8 mouse cellular contexts compared by ENCODE assay signal in the genomic region with DNA sequence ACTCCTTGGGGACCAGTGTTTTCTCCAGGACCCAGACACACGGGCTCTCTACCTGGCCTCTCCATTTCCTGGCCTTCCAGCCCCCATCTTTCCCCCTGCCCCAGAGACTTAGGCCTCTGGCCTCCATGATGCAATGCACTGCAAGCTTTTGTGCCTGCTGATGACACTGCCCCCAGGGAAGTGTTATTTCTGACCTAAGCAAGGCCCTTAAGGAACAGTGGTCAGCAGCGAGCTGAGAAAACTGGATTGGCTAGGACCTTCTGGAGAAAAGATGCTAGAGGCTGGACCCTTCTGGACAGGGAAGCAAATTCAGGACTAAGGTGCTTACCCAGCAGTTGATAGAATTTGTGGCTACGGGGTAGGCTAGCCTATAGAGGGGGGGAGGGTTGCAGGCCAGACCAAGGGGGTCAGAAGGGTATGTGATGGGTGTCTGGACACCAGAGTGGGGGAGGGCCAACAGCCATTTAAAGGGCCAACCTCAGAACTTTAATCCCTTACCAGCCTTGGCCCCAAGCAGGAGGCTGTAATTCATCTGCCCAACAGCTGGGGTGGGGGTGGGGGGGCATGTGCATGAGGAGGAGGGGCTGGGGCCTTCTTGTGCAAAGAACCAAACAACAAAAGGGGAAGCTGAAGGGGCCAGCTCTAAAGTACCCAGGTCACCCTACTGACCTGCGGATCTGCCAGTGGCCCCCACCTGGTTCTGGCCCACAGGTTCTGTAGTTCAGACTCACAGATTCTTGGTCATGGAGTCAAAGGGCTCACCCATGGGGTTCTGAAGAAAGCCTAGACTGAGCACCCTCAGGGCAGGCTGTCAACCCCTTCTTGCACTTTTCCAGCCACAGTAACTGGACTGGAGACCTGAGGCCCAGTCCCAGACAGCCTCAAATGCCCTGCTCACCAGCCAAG. TPM values are rescaled to one million over a fixed set of nuclear protein-coding genes. Genes with fewer than 3 reads are reported as not detected.
DNase-seq lines count a peak whose midpoint lies in the region; ATAC-seq lines count a peak whose summit lies in the region.

No protein-coding gene starts in this region.

- peak overlapping the region; percentile 86 for H3K27ac ChIP-seq in brown adipose tissue, adult 24 weeks (replicated peaks; ENCODE audit: low read depth, low read length)
- H3K27ac ChIP-seq in forebrain, embryonic 15.5 days (replicated peaks) = peak overlapping the region; percentile 99
- peak overlapping the region; percentile 98 for H3K27ac ChIP-seq in limb, embryonic 15.5 days

- no peaks in the 10 kb centered on the region for H3K9me3 ChIP-seq in forebrain, embryonic 15.5 days
- H3K9me3 ChIP-seq in limb, embryonic 15.5 days = no peaks in the 10 kb centered on the region

- 0 out of 2 replicates have a peak, but pooled peaks cover under 1% of the 10 kb centered on the region for H3K27me3 ChIP-seq in forebrain, embryonic 15.5 days
- H3K27me3 ChIP-seq in limb, embryonic 15.5 days = no peaks in the 10 kb centered on the region
- H3K27me3 ChIP-seq in splenic B cell, adult 2 months (ENCODE audit: control insufficient read depth, insufficient read depth, low read length, poor library complexity, severe bottlenecking) = 0 out of 2 replicates have a peak, but pooled peaks cover 3% of the 10 kb centered on the region

- peaks cover 15% of the 10 kb centered on the region for H3K4me1 ChIP-seq in brown adipose tissue, adult 24 weeks (ENCODE audit: control insufficient read depth, insufficient read depth, insufficient read length, low read length)
- peaks cover 73% of the 10 kb centered on the region for H3K4me1 ChIP-seq in forebrain, embryonic 15.5 days
- peaks cover 69% of the 10 kb centered on the region for H3K4me1 ChIP-seq in limb, embryonic 15.5 days

- WGBS in forebrain, embryonic 15.5 days = 12% methylated on average over 4 of the region's 4 CpGs
- WGBS in limb, embryonic 15.5 days = 6% methylated on average over 4 of the region's 4 CpGs

- DNase-seq in layer of hippocampus, adult 9-11 months = peak; percentile 61
- DNase-seq in layer of hippocampus, postnatal 36 days = no peak
- DNase-seq in splenic B cell, adult 2 months (ENCODE audit: low read depth, low spot score) = peak; percentile 12
- DNase-seq in right cerebral cortex, adult 2 months (ENCODE audit: low spot score in 2 of 2) = no peak

- H3K36me3 ChIP-seq in forebrain, embryonic 15.5 days = 0 out of 2 replicates have a peak, but pooled peaks cover 6% of the 10 kb centered on the region
- H3K36me3 ChIP-seq in limb, embryonic 15.5 days = peaks cover 7% of the 10 kb centered on the region; the same call in 1 of the 2 replicates
- H3K36me3 ChIP-seq in splenic B cell, adult 2 months (ENCODE audit: control insufficient read depth, insufficient read depth, low read length, poor library complexity, severe bottlenecking) = no peaks in the 10 kb centered on the region

- peak overlapping the region; percentile 68 for H3K4me3 ChIP-seq in brown adipose tissue, adult 24 weeks (ENCODE audit: insufficient read depth, low read depth, low read length)
- peak overlapping the region; percentile 79 for H3K4me3 ChIP-seq in forebrain, embryonic 15.5 days
- peak overlapping the region; percentile 62 for H3K4me3 ChIP-seq in limb, embryonic 15.5 days

- H3K9ac ChIP-seq in forebrain, embryonic 15.5 days (replicated peaks) = peak overlapping the region; percentile 95
- H3K9ac ChIP-seq in limb, embryonic 15.5 days = peak overlapping the region; percentile 76

- peak overlapping the region; percentile 93 for H3K4me2 ChIP-seq in forebrain, embryonic 15.5 days (replicated peaks)
- peak overlapping the region; percentile 94 for H3K4me2 ChIP-seq in limb, embryonic 15.5 days

- ATAC-seq in forebrain, embryonic 15.5 days (replicated peaks) = no peak
- no peak for ATAC-seq in limb, embryonic 15.5 days (ENCODE audit: insufficient number of reproducible peaks, low FRiP score, low TSS enrichment, low read depth)
- ATAC-seq in frontal cortex, adult (ENCODE audit: low TSS enrichment) = no peak

RNA-seq across cellular contexts. Expression of gene Kdm6b, which starts 1.2 kb away (rescaled TPM):
- total RNA-seq in layer of hippocampus, postnatal 36 days (2021) = 10 to 100 TPM; 32.0 to 41.6 TPM
- 13.9 and 16.9 TPM in 2 replicates for polyA plus RNA-seq in brown adipose tissue, adult 24 weeks (2012; ENCODE audit: insufficient read depth, insufficient read length, missing spikeins)
- polyA plus RNA-seq in forebrain, embryonic 15.5 days (2015; fragmentation: Nextera tagmentation; extraction: Ambion mirVana) = 56.6 and 58.9 TPM in 2 replicates
- polyA plus RNA-seq in limb, embryonic 15.5 days (2015; fragmentation: Nextera tagmentation; extraction: Ambion mirVana) = 30.8 and 32.0 TPM in 2 replicates

RNA-seq across cellular contexts. Expression of gene Tmem88, which starts 16.6 kb away (rescaled TPM):
- total RNA-seq in layer of hippocampus, postnatal 36 days (2021) = 1 to 10 TPM; 1.8 to 2.6 TPM
- 4.1 and 8.3 TPM in 2 replicates for polyA plus RNA-seq in brown adipose tissue, adult 24 weeks (2012; ENCODE audit: insufficient read depth, insufficient read length, missing spikeins)
- polyA plus RNA-seq in forebrain, embryonic 15.5 days (2015; fragmentation: Nextera tagmentation; extraction: Ambion mirVana) = 5.9 and 6.7 TPM in 2 replicates
- 18.8 and 20.4 TPM in 2 replicates for polyA plus RNA-seq in limb, embryonic 15.5 days (2015; fragmentation: Nextera tagmentation; extraction: Ambion mirVana)

RNA-seq across cellular contexts. Expression of gene Cyb5d1, which starts 19.2 kb away (rescaled TPM):
- 10 to 100 TPM; 44.6 to 48.6 TPM for total RNA-seq in layer of hippocampus, postnatal 36 days (2021)
- 16.1 and 18.9 TPM in 2 replicates for polyA plus RNA-seq in brown adipose tissue, adult 24 weeks (2012; ENCODE audit: insufficient read depth, insufficient read length, missing spikeins)
- polyA plus RNA-seq in forebrain, embryonic 15.5 days (2015; fragmentation: Nextera tagmentation; extraction: Ambion mirVana) = 44.3 and 45.9 TPM in 2 replicates
- polyA plus RNA-seq in limb, embryonic 15.5 days (2015; fragmentation: Nextera tagmentation; extraction: Ambion mirVana) = 30.2 and 36.6 TPM in 2 replicates

RNA-seq across cellular contexts. Expression of gene Naa38, which starts 19.4 kb away (rescaled TPM):
- total RNA-seq in layer of hippocampus, postnatal 36 days (2021) = 100 to 1,000 TPM; 117 to 118 TPM
- polyA plus RNA-seq in brown adipose tissue, adult 24 weeks (2012; ENCODE audit: insufficient read depth, insufficient read length, missing spikeins) = 249 and 290 TPM in 2 replicates
- 89.4 and 91.9 TPM in 2 replicates for polyA plus RNA-seq in forebrain, embryonic 15.5 days (2015; fragmentation: Nextera tagmentation; extraction: Ambion mirVana)
- 143 and 144 TPM in 2 replicates for polyA plus RNA-seq in limb, embryonic 15.5 days (2015; fragmentation: Nextera tagmentation; extraction: Ambion mirVana)

RNA-seq across cellular contexts. Expression of gene Chd3, which starts 45.5 kb away (rescaled TPM):
- 100 to 1,000 TPM; 537 to 553 TPM for total RNA-seq in layer of hippocampus, postnatal 36 days (2021)
- polyA plus RNA-seq in brown adipose tissue, adult 24 weeks (2012; ENCODE audit: insufficient read depth, insufficient read length, missing spikeins) = 19.4 and 27.0 TPM in 2 replicates
- 127 and 138 TPM in 2 replicates for polyA plus RNA-seq in forebrain, embryonic 15.5 days (2015; fragmentation: Nextera tagmentation; extraction: Ambion mirVana)
- 77.4 and 89.3 TPM in 2 replicates for polyA plus RNA-seq in limb, embryonic 15.5 days (2015; fragmentation: Nextera tagmentation; extraction: Ambion mirVana)

Comparison
In these comparisons a context has a peak if more than half of its experiments do, and no peak if none do; other contexts are left out.
1. DNase-seq: peak in layer of hippocampus, adult 9-11 months (single experiment) and splenic B cell, adult 2 months (single experiment); none in layer of hippocampus, postnatal 36 days (0 of 2) and right cerebral cortex, adult 2 months (0 of 2).
2. Peak in every context shown above with its lines, with median percentiles within 50 percentile points of each other: H3K27ac ChIP-seq and H3K4me3 ChIP-seq.